Mouse (Mus musculus): ENCODE results near the gene Steap4. TPM values are rescaled to one million over a fixed set of nuclear protein-coding genes. Genes with fewer than 3 reads are reported as not detected.
A peak's percentile ranks its signal among the peaks of the same experiment; 100 is the strongest.

Gene Steap4
- polyA plus RNA-seq, 1 experiment, result not detected

DNA sequence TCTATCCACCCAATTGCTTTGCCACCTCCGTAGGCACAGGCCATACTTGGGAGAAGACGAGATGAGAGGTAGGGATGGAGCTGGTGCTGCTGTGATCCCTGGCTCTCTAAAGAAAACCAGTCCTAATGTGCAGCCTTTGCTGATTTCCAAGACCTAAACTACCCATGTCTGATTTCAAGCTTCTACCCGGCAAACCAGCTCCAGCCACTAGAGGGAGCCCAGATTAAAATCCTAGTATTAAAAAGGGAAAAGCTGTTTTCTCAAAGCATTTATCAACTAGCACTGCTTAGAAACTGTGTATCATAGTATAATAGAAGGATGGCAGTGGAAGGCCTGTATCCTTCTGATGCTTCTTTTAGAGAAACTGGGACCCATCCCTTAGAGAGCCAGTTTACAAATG lies 5.0 kb downstream of the Steap4 start:
- no peaks in the 10 kb centered on the region for H3K79me2 ChIP-seq (ENCODE audit: control insufficient read depth, insufficient read depth)
- H3K4me2 ChIP-seq (ENCODE audit: low read depth), result no peak overlapping the region
- TF ChIP-seq TCF3 (IDR thresholded peaks at IDR 0.05; ENCODE audit: insufficient read length, low read depth) (no peak), CEBPB (IDR thresholded peaks at IDR 0.05; ENCODE audit: insufficient read depth, poor library complexity, severe bottlenecking) (no peak), USF1 (IDR thresholded peaks at IDR 0.05; ENCODE audit: low read depth) (no peak), MYOD1 (IDR thresholded peaks at IDR 0.05; ENCODE audit: control insufficient read depth in 1 of 3, insufficient read length in 2 of 3, low read depth in 2 of 3) (no peak), MYOG (IDR thresholded peaks at IDR 0.05; ENCODE audit: control insufficient read depth in 1 of 3, insufficient read depth in 1 of 3, insufficient read length in 2 of 3, low read depth in 2 of 3) (no peak), MAX (IDR thresholded peaks at IDR 0.05; ENCODE audit: low read depth) (no peak), POLR2A (IDR thresholded peaks at IDR 0.05; ENCODE audit: insufficient read length, low read depth) (no peak), REST (IDR thresholded peaks at IDR 0.05; ENCODE audit: insufficient read depth, insufficient read length) (no peak), E2F4 (IDR thresholded peaks at IDR 0.05; ENCODE audit: insufficient read depth) (no peak), TCF12 (IDR thresholded peaks at IDR 0.05; ENCODE audit: insufficient read depth, poor library complexity, severe bottlenecking) (no peak), POLR2AphosphoS2 (IDR thresholded peaks at IDR 0.05; ENCODE audit: insufficient read length, low read depth) (no peak), SRF (IDR thresholded peaks at IDR 0.05; ENCODE audit: control insufficient read depth, insufficient read length, low read depth) (no peak)
- no peak overlapping the region for H3ac ChIP-seq (ENCODE audit: control insufficient read depth, insufficient read length)
- H3K36me3 ChIP-seq (ENCODE audit: control insufficient read depth, insufficient read depth), result no peaks in the 10 kb centered on the region
- H3K4me3 ChIP-seq, result no peak overlapping the region
- H3K27me3 ChIP-seq (ENCODE audit: control insufficient read depth, insufficient read depth, insufficient read length), result no peaks in the 10 kb centered on the region

DNA sequence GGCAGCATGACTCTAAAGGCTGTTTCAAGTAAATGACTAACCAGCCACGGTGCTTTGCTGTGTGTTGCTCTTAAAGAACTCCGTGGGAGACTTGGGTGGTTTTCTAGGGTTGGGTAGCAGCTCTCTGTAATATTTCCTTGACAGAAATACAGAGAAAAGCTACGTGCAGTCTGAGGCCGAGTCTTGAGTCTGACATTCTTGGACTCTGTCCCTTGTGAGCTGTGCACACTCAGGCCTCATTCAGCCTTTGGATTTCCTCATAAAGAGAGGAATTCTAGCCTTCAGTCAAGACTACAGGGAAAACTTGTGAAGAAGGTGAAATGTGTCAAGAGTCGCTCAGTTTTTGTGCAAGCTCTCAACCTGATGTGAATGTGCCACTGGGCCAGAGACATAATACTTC lies 7.9 kb downstream of the Steap4 start:
- Histone ChIP-seq H3K79me2 (ENCODE audit: control insufficient read depth, insufficient read depth) (no peaks in the 10 kb centered on the region), H3K27me3 (ENCODE audit: control insufficient read depth, insufficient read depth, insufficient read length) (no peaks in the 10 kb centered on the region), H3ac (ENCODE audit: control insufficient read depth, insufficient read length) (no peak overlapping the region), H3K4me3 (no peak overlapping the region), H3K4me2 (ENCODE audit: low read depth) (no peak overlapping the region), H3K36me3 (ENCODE audit: control insufficient read depth, insufficient read depth) (no peaks in the 10 kb centered on the region)
- TF ChIP-seq CEBPB (IDR thresholded peaks at IDR 0.05; ENCODE audit: insufficient read depth, poor library complexity, severe bottlenecking) (no peak), SRF (IDR thresholded peaks at IDR 0.05; ENCODE audit: control insufficient read depth, insufficient read length, low read depth) (no peak), TCF12 (IDR thresholded peaks at IDR 0.05; ENCODE audit: insufficient read depth, poor library complexity, severe bottlenecking) (no peak), POLR2A (IDR thresholded peaks at IDR 0.05; ENCODE audit: insufficient read length, low read depth) (no peak), MYOG (IDR thresholded peaks at IDR 0.05; ENCODE audit: control insufficient read depth in 1 of 3, insufficient read depth in 1 of 3, insufficient read length in 2 of 3, low read depth in 2 of 3) (no peak), REST (IDR thresholded peaks at IDR 0.05; ENCODE audit: insufficient read depth, insufficient read length) (no peak)

DNA sequence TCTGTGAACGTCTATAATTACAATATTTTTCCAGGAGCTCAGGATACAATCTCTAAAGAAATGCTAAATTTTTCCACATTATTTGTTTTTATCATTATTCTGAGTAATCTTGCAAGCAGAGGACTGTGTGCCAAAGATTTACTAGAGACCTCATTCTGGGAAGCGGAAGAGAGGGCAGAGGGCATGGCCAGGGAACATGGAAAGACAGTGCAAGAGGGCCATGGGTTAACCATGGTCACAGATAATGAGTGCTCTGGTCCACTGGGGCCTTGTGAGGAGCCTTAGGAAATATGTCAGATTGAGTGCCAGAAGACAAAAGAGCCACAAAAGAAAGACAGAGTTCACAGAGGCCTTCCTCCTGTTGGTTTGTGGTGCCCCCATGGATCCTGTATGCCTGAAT lies 12.0 kb downstream of the Steap4 start:
- Histone ChIP-seq H3K79me2 (ENCODE audit: control insufficient read depth, insufficient read depth) (no peaks in the 10 kb centered on the region), H3K4me3 (no peak overlapping the region), H3K36me3 (ENCODE audit: control insufficient read depth, insufficient read depth) (no peaks in the 10 kb centered on the region), H3K27me3 (ENCODE audit: control insufficient read depth, insufficient read depth, insufficient read length) (no peaks in the 10 kb centered on the region), H3K4me2 (ENCODE audit: low read depth) (no peak overlapping the region), H3ac (ENCODE audit: control insufficient read depth, insufficient read length) (no peak overlapping the region)
- TF ChIP-seq USF1 (IDR thresholded peaks at IDR 0.05; ENCODE audit: low read depth), result no peak

DNA sequence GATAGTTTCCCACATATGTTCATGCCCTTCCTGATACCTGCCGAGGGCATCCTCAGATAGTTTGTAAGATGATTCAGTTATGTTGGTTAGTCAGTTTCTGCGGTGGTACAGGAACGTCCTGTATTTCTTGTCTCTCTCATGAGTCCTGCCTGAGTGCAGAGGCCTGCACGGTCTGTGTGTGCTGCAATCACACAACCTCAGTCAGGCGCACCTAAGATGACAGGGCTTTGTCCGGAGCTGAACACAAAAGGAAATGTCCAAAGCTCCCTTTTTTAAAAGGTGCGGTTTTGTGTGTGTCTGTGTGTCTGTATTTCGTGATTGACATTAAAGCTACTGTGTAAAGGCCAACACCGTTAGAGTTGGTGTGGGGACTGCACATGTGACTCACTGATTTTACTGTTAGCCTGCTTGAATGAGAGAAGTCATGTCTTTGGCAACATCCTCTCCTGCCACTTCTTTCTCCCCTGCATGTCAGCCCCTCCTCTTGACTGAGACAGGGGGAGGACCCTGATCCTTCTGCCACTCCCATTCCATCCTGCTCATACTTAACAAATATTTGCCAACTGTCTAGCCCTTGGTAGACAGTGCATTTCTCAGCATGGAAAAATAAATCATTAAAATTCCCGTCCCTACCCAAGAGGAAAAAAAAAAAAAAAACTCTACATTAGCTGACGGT lies 14.4 kb downstream of the Steap4 start:
- H3K4me3 ChIP-seq, result no peak overlapping the region
- no peak for TF ChIP-seq USF1 (IDR thresholded peaks at IDR 0.05; ENCODE audit: low read depth)
- no peak for TF ChIP-seq MYOG (IDR thresholded peaks at IDR 0.05; ENCODE audit: control insufficient read depth in 1 of 3, insufficient read depth in 1 of 3, insufficient read length in 2 of 3, low read depth in 2 of 3)
- no peak for TF ChIP-seq POLR2AphosphoS2 (IDR thresholded peaks at IDR 0.05; ENCODE audit: insufficient read length, low read depth)
- no peak for TF ChIP-seq TCF3 (IDR thresholded peaks at IDR 0.05; ENCODE audit: insufficient read length, low read depth)
- TF ChIP-seq SRF (IDR thresholded peaks at IDR 0.05; ENCODE audit: control insufficient read depth, insufficient read length, low read depth), result no peak
- TF ChIP-seq TCF12 (IDR thresholded peaks at IDR 0.05; ENCODE audit: insufficient read depth, poor library complexity, severe bottlenecking), result no peak
- no peak for TF ChIP-seq MAX (IDR thresholded peaks at IDR 0.05; ENCODE audit: low read depth)
- no peak for TF ChIP-seq E2F4 (IDR thresholded peaks at IDR 0.05; ENCODE audit: insufficient read depth)
- TF ChIP-seq CEBPB (IDR thresholded peaks at IDR 0.05; ENCODE audit: insufficient read depth, poor library complexity, severe bottlenecking), result no peak
- no peak for TF ChIP-seq POLR2A (IDR thresholded peaks at IDR 0.05; ENCODE audit: insufficient read length, low read depth)
- TF ChIP-seq MYOD1 (IDR thresholded peaks at IDR 0.05; ENCODE audit: control insufficient read depth in 1 of 3, insufficient read length in 2 of 3, low read depth in 2 of 3), result no peak
- TF ChIP-seq REST (IDR thresholded peaks at IDR 0.05; ENCODE audit: insufficient read depth, insufficient read length), result no peak
- no peaks in the 10 kb centered on the region for H3K36me3 ChIP-seq (ENCODE audit: control insufficient read depth, insufficient read depth)
- no peaks in the 10 kb centered on the region for H3K27me3 ChIP-seq (ENCODE audit: control insufficient read depth, insufficient read depth, insufficient read length)
- no peak overlapping the region for H3ac ChIP-seq (ENCODE audit: control insufficient read depth, insufficient read length)
- no peak overlapping the region for H3K4me2 ChIP-seq (ENCODE audit: low read depth)
- no peaks in the 10 kb centered on the region for H3K79me2 ChIP-seq (ENCODE audit: control insufficient read depth, insufficient read depth)

DNA sequence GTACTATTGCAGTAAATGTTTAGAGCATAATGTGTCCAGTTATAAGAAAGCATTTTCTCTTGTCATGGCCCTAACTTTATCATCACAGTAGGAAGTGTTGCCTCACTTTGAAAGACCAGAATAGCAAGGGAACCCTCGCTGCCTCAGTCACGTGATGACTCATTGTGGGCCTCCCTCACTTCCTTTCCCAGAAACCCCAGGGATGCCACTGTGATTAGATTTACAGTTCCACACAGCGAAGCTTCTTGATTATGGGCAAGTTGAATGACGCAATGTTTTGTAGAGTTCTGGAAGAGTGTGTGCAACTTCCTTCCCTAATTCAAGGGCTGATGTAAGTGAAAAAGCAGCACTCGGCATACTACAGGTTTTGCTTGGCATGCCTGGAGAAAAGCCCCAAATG lies 20.3 kb downstream of the Steap4 start:
- H3K36me3 ChIP-seq (ENCODE audit: control insufficient read depth, insufficient read depth), result no peaks in the 10 kb centered on the region
- H3K79me2 ChIP-seq (ENCODE audit: control insufficient read depth, insufficient read depth), result no peaks in the 10 kb centered on the region
- H3K27me3 ChIP-seq (ENCODE audit: control insufficient read depth, insufficient read depth, insufficient read length), result no peaks in the 10 kb centered on the region
- TF ChIP-seq CEBPB (IDR thresholded peaks at IDR 0.05; ENCODE audit: insufficient read depth, poor library complexity, severe bottlenecking) (0 out of 2 replicates have a peak, but pooled peaks have one; percentile 31), SRF (IDR thresholded peaks at IDR 0.05; ENCODE audit: control insufficient read depth, insufficient read length, low read depth) (no peak), USF1 (IDR thresholded peaks at IDR 0.05; ENCODE audit: low read depth) (peak; percentile 34)
- no peak overlapping the region for H3K4me2 ChIP-seq (ENCODE audit: low read depth)
- H3K4me3 ChIP-seq, result no peak overlapping the region
- no peak overlapping the region for H3ac ChIP-seq (ENCODE audit: control insufficient read depth, insufficient read length)

All from myocyte (in vitro differentiated cells).